Mouse (Mus musculus): ENCODE measurements around the gene A430078G23Rik. TPM values are rescaled to one million over a fixed set of nuclear protein-coding genes. Genes with fewer than 3 reads are reported as not detected.
"Not testable (repeated sequence)": the region's sequence is repeated elsewhere in the genome, so short reads cannot be mapped to it uniquely, and the experiment has no call there.

A430078G23Rik gene
- polyA plus RNA-seq, 1 experiment from 2014 or later = 0.87 TPM

DNA sequence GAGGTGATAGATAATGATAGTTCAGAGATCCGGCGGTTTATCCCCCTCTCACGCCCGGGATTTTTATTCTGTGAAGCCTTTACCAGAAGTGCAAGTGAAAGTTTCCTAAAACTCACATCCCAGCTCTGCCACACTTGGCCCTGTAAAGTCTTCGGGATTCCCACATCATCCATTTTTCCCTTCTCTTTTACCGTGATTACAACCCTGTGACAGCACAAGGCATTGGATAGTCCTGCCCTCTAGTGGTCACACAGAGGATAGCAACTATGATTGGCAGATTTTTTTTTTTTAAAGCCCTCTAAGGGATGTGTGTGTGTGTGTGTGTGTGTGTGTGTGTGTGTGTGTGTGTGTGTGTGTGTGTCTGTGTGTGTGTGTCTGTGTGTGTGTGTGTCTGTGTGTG is 22.6 kb upstream of the A430078G23Rik start:
- H3K36me3 ChIP-seq = no peaks in the 10 kb centered on the region
- H3K4me1 ChIP-seq = no peaks in the 10 kb centered on the region
- no peak overlapping the region for H3K4me3 ChIP-seq
- H3K27me3 ChIP-seq (replicated peaks) = no peaks in the 10 kb centered on the region
- no peak for ATAC-seq
- no peak overlapping the region for H3K27ac ChIP-seq
- H3K9ac ChIP-seq = no peak overlapping the region
- 42% methylated on average over 6 of the region's 6 CpGs for WGBS (ENCODE audit: insufficient replicate concordance)
- no peak overlapping the region for H3K4me2 ChIP-seq
- H3K9me3 ChIP-seq (replicated peaks) = no peaks in the 10 kb centered on the region

DNA sequence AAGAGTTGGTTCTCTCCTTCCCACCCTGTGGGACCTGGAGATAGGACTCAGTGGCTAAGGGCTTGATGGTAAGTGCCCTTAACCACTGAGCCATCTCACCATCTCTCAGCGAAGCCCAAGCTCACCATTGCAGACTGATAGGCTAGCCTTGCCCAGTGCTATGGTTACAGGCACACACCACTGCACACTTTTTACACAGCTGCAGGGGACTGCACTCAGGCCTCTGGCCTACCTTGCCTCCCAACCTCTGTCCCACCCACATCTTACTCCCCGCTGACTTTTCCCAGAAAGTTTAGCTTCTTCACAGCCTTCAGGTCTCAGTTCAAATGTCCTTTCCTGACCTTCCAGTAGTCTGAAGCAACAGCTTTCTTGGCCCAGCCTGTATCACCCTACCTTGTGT is 21.5 kb upstream of the A430078G23Rik start:
- Histone ChIP-seq H3K9me3 (replicated peaks) (no peaks in the 10 kb centered on the region), H3K27me3 (replicated peaks) (no peaks in the 10 kb centered on the region), H3K27ac (no peak overlapping the region), H3K4me1 (no peaks in the 10 kb centered on the region), H3K36me3 (no peaks in the 10 kb centered on the region), H3K4me2 (no peak overlapping the region), H3K9ac (no peak overlapping the region), H3K4me3 (no peak overlapping the region)
- WGBS (ENCODE audit: insufficient replicate concordance) = 71% methylated on average over 2 of the region's 2 CpGs
- no peak for ATAC-seq

DNA sequence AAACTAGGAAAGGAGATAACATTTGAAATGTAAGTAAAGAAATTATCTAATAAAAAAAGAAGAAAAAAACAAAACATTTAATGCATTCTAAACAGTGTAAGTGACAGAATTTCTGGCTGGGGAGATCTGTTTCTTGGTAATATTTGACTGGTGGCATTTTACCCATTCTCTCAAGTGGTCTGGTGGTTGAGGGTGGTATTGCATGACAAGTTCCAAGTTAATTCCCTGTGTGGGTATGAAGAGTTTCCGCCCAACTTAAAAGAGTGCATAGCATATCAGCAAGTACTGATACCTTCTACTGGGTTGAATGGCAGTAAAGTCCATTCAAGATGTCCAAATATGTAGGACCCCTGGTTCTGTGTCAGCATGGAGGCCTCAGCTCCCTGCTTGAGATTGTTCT is 17.3 kb upstream of the A430078G23Rik start:
- 82% methylated on average over 1 of the region's 1 CpGs for WGBS (ENCODE audit: insufficient replicate concordance)
- Histone ChIP-seq H3K4me2 (no peak overlapping the region), H3K9ac (no peak overlapping the region), H3K27me3 (replicated peaks) (no peaks in the 10 kb centered on the region), H3K9me3 (replicated peaks) (no peaks in the 10 kb centered on the region), H3K36me3 (no peaks in the 10 kb centered on the region), H3K4me3 (no peak overlapping the region), H3K4me1 (no peaks in the 10 kb centered on the region), H3K27ac (no peak overlapping the region)
- ATAC-seq = no peak

DNA sequence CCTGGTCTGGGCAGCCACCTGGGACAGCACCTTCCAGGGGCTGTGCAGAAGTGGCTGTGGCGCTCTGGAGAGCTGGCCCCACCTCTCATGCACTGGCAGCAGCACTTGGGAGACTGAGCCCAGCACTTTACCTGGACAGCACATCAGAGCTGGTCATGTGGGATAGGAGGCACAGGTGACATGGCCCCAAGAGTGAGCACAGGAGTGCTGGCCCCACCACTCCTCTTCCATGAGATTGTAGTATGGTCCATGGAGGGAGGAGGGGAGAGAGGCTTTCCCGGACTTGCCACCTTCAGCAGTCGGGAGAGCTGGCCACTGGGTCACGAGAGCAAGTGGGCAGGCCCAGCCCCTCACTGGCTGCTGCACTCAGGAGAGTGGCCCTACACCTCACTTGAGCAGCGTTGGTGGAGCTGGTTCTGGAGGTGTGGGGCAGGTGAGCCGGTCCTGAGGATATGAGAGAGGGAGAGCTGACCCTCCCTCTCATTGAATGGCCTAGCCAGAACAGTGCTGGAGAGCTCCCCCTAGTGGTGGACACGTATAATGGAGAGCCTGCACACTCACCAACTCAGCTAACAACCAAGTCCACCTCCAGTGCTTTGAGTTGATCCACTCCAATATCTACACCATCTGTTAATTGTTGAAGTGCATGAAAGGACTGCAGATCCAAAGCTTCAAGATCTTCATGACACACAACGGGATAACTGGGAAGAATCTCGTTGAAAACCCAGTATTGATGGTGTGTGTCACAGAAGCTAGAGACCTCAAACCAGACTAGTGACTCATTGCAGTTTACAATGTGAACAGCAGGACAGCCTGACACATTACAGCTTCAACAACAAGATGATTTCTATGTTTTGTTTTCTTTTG is 16.3 kb upstream of the A430078G23Rik start:
- WGBS (ENCODE audit: insufficient replicate concordance) = 43% methylated on average over 9 of the region's 9 CpGs
- H3K4me3 ChIP-seq = no peak overlapping the region
- H3K4me2 ChIP-seq = no peak overlapping the region
- H3K4me1 ChIP-seq = no peaks in the 10 kb centered on the region
- peak; percentile 64 for ATAC-seq
- H3K9me3 ChIP-seq (replicated peaks) = no peaks in the 10 kb centered on the region
- H3K9ac ChIP-seq = no peak overlapping the region
- H3K36me3 ChIP-seq = no peaks in the 10 kb centered on the region
- no peak overlapping the region for H3K27ac ChIP-seq
- H3K27me3 ChIP-seq (replicated peaks) = no peaks in the 10 kb centered on the region

DNA sequence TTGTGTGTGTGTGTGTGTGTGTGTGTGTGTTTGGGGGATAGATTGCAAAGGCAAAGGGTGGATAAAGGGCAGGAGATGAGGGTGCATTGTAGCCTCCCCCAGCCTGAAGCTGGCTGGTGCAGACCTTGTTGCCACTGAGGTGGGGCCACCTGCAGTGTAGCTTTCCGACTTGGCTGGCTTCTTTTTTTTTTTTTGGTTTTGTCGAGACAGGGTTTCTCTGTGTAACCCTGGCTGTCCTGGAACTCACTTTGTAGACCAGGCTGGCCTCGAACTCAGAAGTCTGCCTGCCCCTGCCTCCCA is 15.7 kb upstream of the A430078G23Rik start:
- H3K9me3 ChIP-seq (replicated peaks); ATAC-seq; H3K36me3 ChIP-seq; H3K4me1 ChIP-seq; H3K9ac ChIP-seq; H3K27ac ChIP-seq; H3K4me3 ChIP-seq; H3K4me2 ChIP-seq; H3K27me3 ChIP-seq (replicated peaks): not testable (repeated sequence)
- 63% methylated on average over 3 of the region's 3 CpGs for WGBS (ENCODE audit: insufficient replicate concordance)

DNA sequence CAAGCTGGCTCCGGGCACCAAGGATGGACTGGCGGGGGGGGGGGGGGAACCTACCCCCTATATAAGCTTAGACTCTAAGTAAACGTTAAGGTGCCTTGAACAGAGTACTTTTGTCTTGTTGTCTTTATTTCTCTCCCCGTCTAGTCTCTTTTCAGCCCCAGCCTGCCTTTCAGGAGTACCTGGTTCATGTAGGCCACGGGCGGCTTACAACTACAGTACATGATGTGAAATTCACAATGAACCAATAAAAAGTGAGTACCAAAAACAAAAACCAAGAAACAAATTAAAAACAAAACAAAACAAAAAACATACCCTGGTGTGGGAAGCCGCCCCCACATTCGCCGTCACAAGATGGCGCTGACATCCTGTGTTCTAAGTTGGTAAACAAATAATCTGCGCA is 15.2 kb upstream of the A430078G23Rik start:
- 82% methylated on average over 11 of the region's 11 CpGs for WGBS (ENCODE audit: insufficient replicate concordance)
- Histone ChIP-seq H3K9me3 (replicated peaks) (no peaks in the 10 kb centered on the region), H3K4me3 (no peak overlapping the region), H3K36me3 (no peaks in the 10 kb centered on the region), H3K9ac (no peak overlapping the region), H3K4me1 (no peaks in the 10 kb centered on the region), H3K27ac (no peak overlapping the region), H3K4me2 (no peak overlapping the region), H3K27me3 (replicated peaks) (no peaks in the 10 kb centered on the region)
- ATAC-seq = no peak

DNA sequence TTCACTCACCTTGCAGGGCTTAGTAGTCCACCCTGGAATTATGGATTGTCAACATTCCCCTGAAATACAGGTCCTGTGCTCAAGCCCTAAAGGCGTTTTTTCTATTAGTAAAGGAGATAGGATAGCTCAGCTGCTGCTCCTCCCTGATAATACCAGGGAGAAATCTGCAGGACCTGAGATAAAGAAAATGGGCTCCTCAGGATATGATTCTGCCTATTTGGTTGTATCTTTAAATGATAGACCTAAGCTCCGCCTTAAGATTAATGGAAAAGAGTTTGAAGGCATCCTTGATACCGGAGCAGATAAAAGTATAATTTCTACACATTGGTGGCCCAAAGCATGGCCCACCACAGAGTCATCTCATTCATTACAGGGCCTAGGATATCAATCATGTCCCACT is 12.5 kb upstream of the A430078G23Rik start:
- not testable (repeated sequence) for H3K9me3 ChIP-seq (replicated peaks); H3K36me3 ChIP-seq; H3K9ac ChIP-seq; H3K27me3 ChIP-seq (replicated peaks); H3K4me1 ChIP-seq; H3K4me2 ChIP-seq; H3K27ac ChIP-seq; H3K4me3 ChIP-seq; ATAC-seq
- 69% methylated on average over 3 of the region's 3 CpGs for WGBS (ENCODE audit: insufficient replicate concordance)

DNA sequence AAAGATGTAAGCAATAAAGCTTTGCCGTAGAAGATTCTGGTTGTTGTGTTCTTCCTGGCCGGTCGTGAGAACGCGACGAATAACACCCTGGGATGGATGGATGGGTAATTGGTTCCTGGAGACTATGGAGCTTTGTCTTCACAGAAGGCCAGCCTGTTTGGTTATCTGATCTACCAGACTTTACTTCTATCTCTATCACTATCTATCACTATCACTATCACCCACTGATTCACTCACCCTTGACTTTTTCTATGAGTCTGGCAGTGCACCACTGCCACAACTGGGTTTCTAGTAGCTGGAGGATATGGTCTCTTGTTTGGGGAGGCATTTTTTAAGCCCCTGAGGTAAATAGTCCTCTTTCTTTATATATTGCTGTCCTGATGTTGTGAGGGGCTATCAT is 7.9 kb upstream of the A430078G23Rik start:
- H3K27ac ChIP-seq = no peak overlapping the region
- H3K9me3 ChIP-seq (replicated peaks) = no peaks in the 10 kb centered on the region
- H3K4me2 ChIP-seq = no peak overlapping the region
- H3K4me3 ChIP-seq = no peak overlapping the region
- H3K4me1 ChIP-seq = no peaks in the 10 kb centered on the region
- H3K9ac ChIP-seq = no peak overlapping the region
- WGBS (ENCODE audit: insufficient replicate concordance) = 83% methylated on average over 6 of the region's 6 CpGs
- H3K27me3 ChIP-seq (replicated peaks) = no peaks in the 10 kb centered on the region
- H3K36me3 ChIP-seq = no peaks in the 10 kb centered on the region
- ATAC-seq = no peak

DNA sequence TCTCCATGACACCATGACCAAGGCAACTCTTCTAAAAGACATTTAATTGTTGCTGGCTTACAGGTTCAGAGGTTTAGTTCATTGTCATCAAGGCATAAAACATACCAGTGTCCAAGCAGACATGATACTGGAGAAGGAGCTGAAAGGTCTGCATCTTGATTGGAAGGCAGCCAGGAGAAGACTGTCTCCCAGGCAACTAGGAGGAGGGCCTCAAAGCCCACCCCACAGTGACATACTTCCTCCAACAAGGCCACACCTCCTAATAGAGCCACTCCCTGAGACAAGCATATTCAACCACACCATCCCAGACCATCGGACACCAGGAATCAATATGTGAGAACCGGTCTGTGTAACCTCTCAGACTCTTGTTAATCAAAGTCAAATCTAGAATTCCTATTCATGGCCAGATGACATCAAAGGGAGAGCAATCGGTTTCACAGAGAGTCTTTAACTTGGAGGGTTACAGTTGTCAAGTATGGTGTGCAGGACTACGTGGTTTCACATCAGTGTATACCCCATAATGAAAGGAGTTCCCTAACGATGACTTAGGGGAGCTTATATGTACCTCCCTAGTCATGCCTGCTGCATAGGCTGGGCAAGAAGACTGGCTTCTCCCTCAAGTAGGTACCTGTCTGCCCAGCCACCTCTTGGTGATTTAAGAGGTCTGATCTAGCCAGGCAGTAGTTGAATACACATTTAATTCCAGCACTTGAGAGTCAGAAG is 6.4 kb upstream of the A430078G23Rik start:
- 67% methylated on average over 5 of the region's 5 CpGs for WGBS (ENCODE audit: insufficient replicate concordance)
- H3K9ac ChIP-seq = no peak overlapping the region
- H3K4me1 ChIP-seq = no peaks in the 10 kb centered on the region

DNA sequence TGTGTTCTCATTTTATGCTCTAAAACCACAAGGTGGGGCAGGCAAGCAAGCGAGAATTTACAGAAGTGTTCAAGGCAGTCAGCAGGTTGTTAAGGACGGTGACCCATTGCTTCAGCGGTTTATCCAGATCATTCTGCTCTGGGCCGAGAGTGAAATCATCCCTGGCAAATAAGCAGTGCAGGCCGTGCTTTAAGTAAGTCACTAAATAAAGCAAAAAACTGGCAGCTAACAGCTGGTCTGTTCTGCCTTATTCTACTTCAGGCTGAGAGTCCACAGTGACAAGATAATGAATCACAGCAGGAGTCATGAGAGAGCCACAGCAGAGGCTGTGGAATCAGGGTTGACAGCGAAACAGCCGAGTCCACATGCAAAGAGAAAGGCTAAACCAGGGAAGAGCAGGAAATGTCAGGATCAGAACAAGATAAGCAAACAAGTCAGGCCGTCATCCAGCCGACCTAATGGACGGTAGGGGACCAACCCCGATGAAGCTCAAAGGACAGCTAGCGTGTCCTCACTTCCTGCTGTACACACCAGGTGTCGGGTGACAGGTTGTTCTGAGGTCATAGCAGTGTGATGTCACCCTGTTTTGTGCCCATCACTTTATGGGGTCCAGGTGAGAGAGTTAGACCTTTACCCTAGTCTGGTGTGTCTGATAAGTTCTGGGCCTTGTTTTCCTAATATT is 4.9 kb upstream of the A430078G23Rik start:
- H3K4me1 ChIP-seq = peaks cover 9% of the 10 kb centered on the region; the same call in 1 of the 2 replicates
- ATAC-seq = peak; percentile 47
- 31% methylated on average over 13 of the region's 13 CpGs for WGBS (ENCODE audit: insufficient replicate concordance)
- no peaks in the 10 kb centered on the region for H3K9me3 ChIP-seq (replicated peaks)
- H3K27ac ChIP-seq = no peak overlapping the region
- no peaks in the 10 kb centered on the region for H3K27me3 ChIP-seq (replicated peaks)
- H3K4me2 ChIP-seq = no peak overlapping the region
- no peak overlapping the region for H3K4me3 ChIP-seq
- no peak overlapping the region for H3K9ac ChIP-seq
- H3K36me3 ChIP-seq = no peaks in the 10 kb centered on the region

More for the DNA sequence above, 6.4 kb upstream of the A430078G23Rik start:
- Histone ChIP-seq H3K36me3 (no peaks in the 10 kb centered on the region), H3K9me3 (replicated peaks) (no peaks in the 10 kb centered on the region), H3K4me2 (no peak overlapping the region), H3K4me3 (no peak overlapping the region), H3K27ac (no peak overlapping the region), H3K27me3 (replicated peaks) (no peaks in the 10 kb centered on the region)
- ATAC-seq = no peak

DNA sequence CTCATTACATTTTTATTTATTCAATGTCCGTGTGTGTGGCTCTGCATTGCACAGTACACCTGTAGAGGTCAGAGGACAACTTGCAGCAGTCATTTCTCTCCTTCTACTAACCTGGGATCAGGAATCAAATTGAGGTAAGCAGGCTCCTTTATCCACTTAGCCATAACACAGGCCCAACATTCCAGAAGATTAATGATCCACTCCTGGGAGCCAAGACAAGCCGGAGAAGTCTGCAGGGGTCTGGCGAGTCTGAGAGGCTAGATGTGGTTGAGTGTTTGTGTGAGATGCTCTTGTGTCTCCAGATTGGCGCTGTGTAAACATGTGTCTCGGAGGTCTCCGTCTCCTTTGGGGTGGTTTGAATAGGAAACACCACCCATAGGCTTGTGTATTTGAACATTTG is 2.5 kb upstream of the A430078G23Rik start:
- 67% methylated on average over 6 of the region's 6 CpGs for WGBS (ENCODE audit: insufficient replicate concordance)
- no peak overlapping the region for H3K27ac ChIP-seq
- no peak for ATAC-seq
- H3K4me3 ChIP-seq = no peak overlapping the region
- H3K4me1 ChIP-seq = peaks cover 30% of the 10 kb centered on the region
- H3K4me2 ChIP-seq = no peak overlapping the region
- H3K9me3 ChIP-seq (replicated peaks) = no peaks in the 10 kb centered on the region
- H3K27me3 ChIP-seq (replicated peaks) = no peaks in the 10 kb centered on the region
- H3K9ac ChIP-seq = no peak overlapping the region
- H3K36me3 ChIP-seq = no peaks in the 10 kb centered on the region

DNA sequence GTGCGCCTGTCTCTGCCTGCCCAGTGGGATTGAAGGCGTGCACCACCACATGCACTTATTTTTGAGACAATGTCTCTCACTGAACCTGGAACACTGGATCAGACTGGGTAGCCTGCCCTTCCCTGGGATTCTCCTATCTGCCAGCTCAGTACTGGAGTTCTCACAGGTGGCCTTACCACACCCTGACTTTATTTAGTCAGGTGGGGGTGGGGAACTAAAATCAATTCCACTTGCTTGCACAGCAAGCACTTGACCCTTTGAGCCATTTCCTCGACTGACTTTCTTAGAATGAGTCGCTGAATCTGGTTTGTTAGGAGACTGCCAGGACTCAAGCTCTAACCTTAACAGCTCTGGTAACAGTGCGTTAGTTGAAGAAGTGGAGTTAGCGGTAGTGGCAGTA is 500 bp upstream of the A430078G23Rik start:
- peaks cover 34% of the 10 kb centered on the region for H3K4me1 ChIP-seq
- ATAC-seq = no peak
- no peaks in the 10 kb centered on the region for H3K36me3 ChIP-seq
- H3K27ac ChIP-seq = no peak overlapping the region
- no peak overlapping the region for H3K4me3 ChIP-seq
- H3K4me2 ChIP-seq = peak overlapping the region; percentile 32
- H3K9me3 ChIP-seq (replicated peaks) = no peaks in the 10 kb centered on the region
- H3K27me3 ChIP-seq (replicated peaks) = no peaks in the 10 kb centered on the region
- no peak overlapping the region for H3K9ac ChIP-seq
- 63% methylated on average over 6 of the region's 6 CpGs for WGBS (ENCODE audit: insufficient replicate concordance)
